Mouse (Mus musculus) ES-E14 (cell line): ENCODE data around the gene Abcc9. TPM values are rescaled to one million over a fixed set of nuclear protein-coding genes. Genes with fewer than 3 reads are reported as not detected.

Experiments used
- DNase-seq: peaks from one replicate; pipeline ENCODE4 v3.0.0-alpha.2; 2013; ENCODE audit warnings: low read depth, low spot score
- H3K27ac ChIP-seq: 2 replicates; pipeline ENCODE4 v1.5.1; 2012; ENCODE audit warnings: low read depth, mild to moderate bottlenecking, low read length, moderate library complexity, mixed read lengths; ENCODE audit not compliant: poor library complexity, insufficient read depth, severe bottlenecking
- H3K36me3 ChIP-seq: 2 replicates; pipeline ENCODE4 v1.6.1; 2012; ENCODE audit warnings: mild to moderate bottlenecking, low read length, moderate library complexity, mixed read lengths; ENCODE audit not compliant: control insufficient read depth, poor library complexity, insufficient read depth, severe bottlenecking
- H3K4me1 ChIP-seq, 2 experiments: fragments of 150-350 bp in 1 of 2; sonication (generic) in 1 of 2; 2 replicates each; pipeline ENCODE4 v1.6.1; 2012; ENCODE audit warnings: low read length in 2 of 2, mild to moderate bottlenecking in 1 of 2, mixed read lengths in 1 of 2; ENCODE audit not compliant: control insufficient read depth in 2 of 2, insufficient read depth in 2 of 2, poor library complexity in 1 of 2
- H3K4me3 ChIP-seq, 2 experiments: fragments of 150-350 bp in 1 of 2; sonication (generic) in 1 of 2; 2 replicates each; pipeline ENCODE4 v1.5.1; 2012; ENCODE audit warnings: low read length in 2 of 2, low read depth in 1 of 2, mild to moderate bottlenecking in 1 of 2, mixed read lengths in 1 of 2; ENCODE audit not compliant: insufficient read depth in 1 of 2, poor library complexity in 1 of 2, severe bottlenecking in 1 of 2
- H3K9ac ChIP-seq: 2 replicates; pipeline ENCODE4 v1.6.1; 2012; ENCODE audit warnings: low read depth, mild to moderate bottlenecking, low read length, mixed read lengths; ENCODE audit not compliant: poor library complexity, insufficient read depth, severe bottlenecking
- H3K9me3 ChIP-seq: fragments of 150-350 bp; sonication (generic); 2 replicates; pipeline ENCODE4 v1.6.1; 2012; ENCODE audit warnings: low read depth, mild to moderate bottlenecking, low read length; ENCODE audit not compliant: control insufficient read depth, insufficient read depth
- CHD2 ChIP-seq: IDR thresholded peaks from 2 replicates; pipeline ENCODE4 v1.6.1; 2014; ENCODE audit warnings: mild to moderate bottlenecking, low read depth, low read length, inconsistent platforms
- HCFC1 ChIP-seq: IDR thresholded peaks from 2 replicates; pipeline ENCODE4 v1.6.1; 2012; ENCODE audit warnings: low read length, inconsistent platforms, borderline replicate concordance; ENCODE audit not compliant: insufficient read depth
- MAFK ChIP-seq: IDR thresholded peaks from 2 replicates; pipeline ENCODE4 v1.6.1; 2014; ENCODE audit warnings: mild to moderate bottlenecking, low read depth, low read length, inconsistent platforms; ENCODE audit not compliant: insufficient read depth
- ZC3H11A ChIP-seq: IDR thresholded peaks from 2 replicates; pipeline ENCODE4 v1.6.1; 2012; ENCODE audit warnings: low read depth, mild to moderate bottlenecking, inconsistent platforms, low read length, borderline replicate concordance
- ZNF384 ChIP-seq: IDR thresholded peaks from 2 replicates; pipeline ENCODE4 v1.6.1; 2012; ENCODE audit warnings: low read depth, low read length, inconsistent platforms
- in situ Hi-C, 2 experiments: fragments of 600-800 bp; cut with MboI; formaldehyde crosslinking; loops; one replicate each; pipeline ENCODE4 v1.15.1; 2025; ENCODE audit warnings: low sequenced_read_pairs in 2 of 2, inconsistent platforms in 1 of 2; ENCODE audit not compliant: unreplicated experiment in 2 of 2
- total RNA-seq: library from RNA; depleted of rRNA; stranded (reverse); fragments of 300-350 nt; gene quantifications from 2 replicates; pipeline ENCODE4 v1.2.3, GENCODE M21; 2012; rRNA removed

Abcc9 gene
- total RNA-seq, 1 experiment = 0.13 TPM

DNA sequence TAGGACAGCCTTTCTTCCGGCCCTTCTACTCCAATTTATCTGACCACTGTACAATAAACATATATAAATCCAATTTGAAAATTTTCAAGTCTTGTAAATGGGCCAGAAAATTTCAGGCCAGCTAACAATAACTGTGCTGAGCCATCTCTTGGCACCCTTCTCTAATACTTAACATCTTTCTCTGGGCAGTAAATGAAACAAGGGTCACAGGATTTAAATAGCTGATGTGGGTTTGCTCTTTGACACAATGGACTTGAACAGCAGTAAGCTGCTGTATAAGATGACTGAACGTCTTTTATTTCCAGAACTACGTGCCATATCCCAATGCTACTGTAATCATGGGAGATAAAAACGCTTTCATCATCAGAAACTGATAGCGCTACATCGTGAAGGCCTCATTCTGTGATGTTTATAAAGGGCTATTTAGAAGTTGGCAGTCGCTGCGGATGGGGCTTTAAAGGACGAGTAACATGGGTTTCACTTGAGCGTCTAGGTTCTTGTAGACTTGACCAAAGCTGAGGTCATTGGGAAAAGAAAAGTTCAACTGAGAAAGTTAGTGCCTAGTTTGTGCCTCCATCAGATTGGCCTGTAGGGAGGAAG, 161.5 kb downstream of the Abcc9 start:
- Histone ChIP-seq H3K36me3 (no peaks in the 10 kb centered on the region), H3K4me3 (no peak overlapping the region), H3K9ac (no peak overlapping the region), H3K4me1 (no peaks in the 10 kb centered on the region), H3K27ac (no peak overlapping the region), H3K9me3 (no peaks in the 10 kb centered on the region)
- in situ Hi-C loops = no loop called here
- TF ChIP-seq HCFC1 (no peak), CHD2 (no peak), ZNF384 (no peak), MAFK (no peak), ZC3H11A (no peak)
- DNase-seq = no peak

DNA sequence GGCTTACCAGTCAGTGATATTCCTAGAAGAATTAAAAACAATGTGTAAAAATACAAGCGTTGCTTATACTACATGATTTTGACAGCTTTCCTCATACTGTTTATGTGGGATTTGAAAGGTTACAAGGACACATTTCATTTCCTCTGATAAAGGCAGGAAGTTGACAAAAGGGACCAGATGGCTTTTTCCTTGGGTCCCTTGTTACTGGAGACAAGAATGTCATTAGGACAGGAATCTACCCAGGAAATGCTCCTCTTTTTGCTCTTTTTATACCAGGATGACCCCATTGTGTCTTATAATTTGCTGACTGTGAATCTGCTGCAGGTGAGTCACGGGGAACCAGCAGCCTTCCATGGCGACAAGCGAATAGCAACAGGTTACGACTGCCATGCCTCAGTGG, 162.0 kb downstream of the Abcc9 start:
- no peaks in the 10 kb centered on the region for H3K9me3 ChIP-seq
- H3K4me3 ChIP-seq = no peak overlapping the region
- H3K9ac ChIP-seq = no peak overlapping the region
- no peaks in the 10 kb centered on the region for H3K4me1 ChIP-seq
- no peaks in the 10 kb centered on the region for H3K36me3 ChIP-seq
- no peak for DNase-seq
- in situ Hi-C loops = no loop called here
- no peak overlapping the region for H3K27ac ChIP-seq
- TF ChIP-seq HCFC1 (no peak), ZNF384 (no peak), ZC3H11A (no peak), CHD2 (no peak), MAFK (no peak)

DNA sequence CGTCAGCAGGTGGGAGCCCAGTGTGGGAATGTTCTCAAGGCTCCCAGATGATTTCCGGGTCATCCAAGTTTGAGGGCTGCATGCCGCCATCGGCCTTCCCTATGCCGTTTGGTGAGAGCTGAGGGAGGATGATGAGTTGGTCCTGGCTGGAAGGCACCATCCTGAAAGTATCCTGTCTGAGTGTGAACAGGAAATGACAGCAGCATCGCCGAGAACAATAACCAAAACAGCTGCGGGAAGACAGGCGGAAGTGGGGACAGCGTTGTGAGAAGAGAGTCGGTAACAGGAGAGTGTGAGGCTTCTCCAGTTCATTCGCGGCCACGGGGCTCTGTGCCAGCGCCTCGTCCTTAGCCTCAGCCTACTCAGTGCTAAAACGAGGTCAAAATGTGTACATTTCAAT, 163.6 kb downstream of the Abcc9 start:
- Histone ChIP-seq H3K27ac (no peak overlapping the region), H3K9ac (no peak overlapping the region), H3K36me3 (no peaks in the 10 kb centered on the region), H3K4me1 (no peaks in the 10 kb centered on the region), H3K4me3 (no peak overlapping the region), H3K9me3 (no peaks in the 10 kb centered on the region)
- no peak for DNase-seq
- in situ Hi-C loops = no loop called here
- TF ChIP-seq HCFC1 (no peak), CHD2 (no peak), MAFK (no peak), ZC3H11A (no peak)

Other genes with a start within 250 kb of the Abcc9 start
- gene Gys2, start 229.2 kb downstream of the Abcc9 start, total RNA-seq = not detected in 2 replicates
- 139 and 178 TPM in 2 replicates for gene Ldhb, start 194.4 kb downstream of the Abcc9 start, total RNA-seq
- gene Kcnj8, start 130.7 kb downstream of the Abcc9 start, total RNA-seq = 0.26 and 0.58 TPM in 2 replicates
- 50.3 and 61.0 TPM in 2 replicates for gene Cmas, start 54.4 kb upstream of the Abcc9 start, total RNA-seq
- 0.16 and 0.31 TPM in 2 replicates for gene Sult6b2, start 102.2 kb upstream of the Abcc9 start, total RNA-seq